Mouse (Mus musculus) megakaryocyte, embryonic 14.5 days (primary cell): ENCODE data around the gene Tceal9. TPM values are rescaled to one million over a fixed set of nuclear protein-coding genes. Genes with fewer than 3 reads are reported as not detected.

Experiments
- H3K27me3 ChIP-seq: replicated peaks from 2 replicates; pipeline ENCODE3; 2012; ENCODE audit warnings: inconsistent platforms
- H3K36me3 ChIP-seq: replicated peaks from 2 replicates; pipeline ENCODE3; 2012; ENCODE audit warnings: low read length, inconsistent platforms, mixed read lengths
- H3K4me1 ChIP-seq: 2 replicates; pipeline ENCODE4 v1.6.1; 2012; ENCODE audit warnings: inconsistent platforms
- H3K4me3 ChIP-seq: replicated peaks from 2 replicates; pipeline ENCODE3; 2012; ENCODE audit warnings: moderate library complexity, mild to moderate bottlenecking, inconsistent platforms
- H3K9me3 ChIP-seq: 2 replicates; pipeline ENCODE4 v1.6.1; 2012; ENCODE audit warnings: inconsistent platforms
- FLI1 ChIP-seq: IDR thresholded peaks from 2 replicates; pipeline ENCODE4 v1.6.1; 2012; ENCODE audit warnings: low read length, inconsistent platforms, mixed read lengths
- GATA1 ChIP-seq: IDR thresholded peaks from 3 replicates; pipeline ENCODE4 v1.6.1; 2012; ENCODE audit warnings: mixed read lengths, low read length, inconsistent platforms, borderline replicate concordance
- polyA plus RNA-seq: library from polyadenylated mRNA; stranded (reverse); fragments of >175 nt; gene quantifications from 2 replicates; pipeline ENCODE4 v1.2.3, GENCODE M21; 2012; ENCODE audit warnings: low replicate concordance; ENCODE audit not compliant: insufficient read depth

The Tceal9 gene
- polyA plus RNA-seq, 1 experiment: 79.7 TPM

DNA sequence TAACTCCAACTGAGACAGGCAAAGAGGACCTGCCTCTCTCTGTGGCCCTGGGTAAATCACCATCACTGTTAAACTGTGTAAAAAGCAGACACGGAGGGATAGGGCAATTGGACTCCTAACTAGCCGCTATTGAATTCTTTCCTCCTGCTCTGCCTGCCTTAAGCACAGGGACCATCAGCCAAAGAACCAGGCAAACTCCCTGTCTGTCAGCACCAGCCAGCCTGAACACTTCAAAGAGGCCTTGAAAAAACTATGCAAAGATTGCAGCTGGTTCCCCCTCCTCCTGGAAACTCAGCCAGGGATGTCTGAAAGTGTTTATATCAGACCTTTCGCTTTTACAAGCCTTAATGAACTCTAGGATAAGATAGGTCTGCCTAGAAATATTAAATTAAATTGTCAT is 29.7 kb downstream of the Tceal9 start:
- Histone ChIP-seq H3K4me1 (peaks cover 6% of the 10 kb centered on the region; the same call in 1 of the 2 replicates), H3K9me3 (no peaks in the 10 kb centered on the region), H3K4me3 (no peak overlapping the region), H3K36me3 (peaks cover 3% of the 10 kb centered on the region), H3K27me3 (peaks cover 17% of the 10 kb centered on the region)
- no peak for TF ChIP-seq FLI1
- no peak for TF ChIP-seq GATA1

DNA sequence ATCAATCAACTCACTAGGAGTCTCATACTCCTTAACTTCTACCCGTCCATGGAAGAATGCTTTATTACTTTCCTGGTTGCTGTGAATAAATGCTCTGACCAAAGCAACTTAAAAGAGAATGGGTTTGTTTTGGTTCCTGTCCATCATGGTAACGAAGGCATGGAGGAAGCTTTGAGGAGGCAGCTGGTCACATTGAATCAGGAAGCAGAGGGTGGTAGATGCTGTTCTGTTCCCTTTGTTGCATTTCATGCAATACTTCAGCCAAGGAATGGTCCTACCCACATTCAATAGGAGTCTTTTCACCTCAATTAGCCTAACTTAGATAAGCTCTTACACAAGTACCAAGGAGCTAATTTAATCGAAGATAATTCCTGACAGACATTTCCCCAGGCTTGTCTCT is 30.5 kb downstream of the Tceal9 start:
- TF ChIP-seq GATA1 (no peak), FLI1 (no peak)
- Histone ChIP-seq H3K4me1 (peaks cover 6% of the 10 kb centered on the region; the same call in 1 of the 2 replicates), H3K27me3 (peaks cover 19% of the 10 kb centered on the region), H3K9me3 (no peaks in the 10 kb centered on the region), H3K36me3 (peaks cover 3% of the 10 kb centered on the region), H3K4me3 (no peak overlapping the region)

DNA sequence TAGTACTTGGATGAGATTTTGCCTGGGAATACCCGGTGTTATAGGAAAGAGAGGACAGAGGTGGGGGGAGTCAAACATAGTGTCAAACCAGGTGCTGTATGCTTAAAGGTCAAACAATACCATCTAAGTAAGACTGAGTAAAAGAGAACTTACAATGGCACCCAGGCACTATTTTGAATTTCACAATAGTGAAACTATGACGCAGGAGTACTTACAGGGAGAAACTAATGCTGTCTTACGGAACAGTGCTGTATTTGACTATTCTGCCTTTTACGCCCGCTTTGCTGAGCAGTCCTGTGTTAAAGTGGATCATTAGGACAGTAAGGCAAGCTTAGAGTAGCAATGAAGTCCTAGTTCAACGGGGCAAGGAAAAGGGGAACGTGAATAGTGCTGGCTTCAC is 32.7 kb downstream of the Tceal9 start:
- TF ChIP-seq FLI1: no peak
- no peak for TF ChIP-seq GATA1
- no peaks in the 10 kb centered on the region for H3K36me3 ChIP-seq
- no peaks in the 10 kb centered on the region for H3K4me1 ChIP-seq
- H3K4me3 ChIP-seq: no peak overlapping the region
- peaks cover 16% of the 10 kb centered on the region for H3K27me3 ChIP-seq
- H3K9me3 ChIP-seq: no peaks in the 10 kb centered on the region

DNA sequence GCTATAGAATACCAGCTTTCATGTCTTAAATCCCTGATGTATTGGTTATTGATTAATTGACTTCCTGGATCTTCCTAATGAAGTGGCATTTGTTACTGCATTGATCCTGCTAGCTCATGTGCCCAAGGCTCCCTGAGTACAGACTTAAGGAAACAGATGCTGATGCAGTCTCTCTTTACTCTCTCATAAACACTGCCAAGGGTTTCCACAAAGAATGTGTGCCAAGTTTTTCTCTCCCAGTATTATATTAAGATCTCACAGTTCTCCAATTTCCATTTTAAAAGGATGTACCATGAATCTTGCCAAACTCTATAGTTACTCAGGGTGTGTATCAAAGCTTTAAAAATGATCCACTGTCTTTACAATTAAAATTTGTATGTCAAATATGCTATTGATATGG is 33.5 kb downstream of the Tceal9 start:
- H3K27me3 ChIP-seq: peaks cover 16% of the 10 kb centered on the region
- TF ChIP-seq FLI1 (no peak), GATA1 (no peak)
- no peaks in the 10 kb centered on the region for H3K4me1 ChIP-seq
- H3K4me3 ChIP-seq: no peak overlapping the region
- H3K9me3 ChIP-seq: no peaks in the 10 kb centered on the region
- H3K36me3 ChIP-seq: no peaks in the 10 kb centered on the region

DNA sequence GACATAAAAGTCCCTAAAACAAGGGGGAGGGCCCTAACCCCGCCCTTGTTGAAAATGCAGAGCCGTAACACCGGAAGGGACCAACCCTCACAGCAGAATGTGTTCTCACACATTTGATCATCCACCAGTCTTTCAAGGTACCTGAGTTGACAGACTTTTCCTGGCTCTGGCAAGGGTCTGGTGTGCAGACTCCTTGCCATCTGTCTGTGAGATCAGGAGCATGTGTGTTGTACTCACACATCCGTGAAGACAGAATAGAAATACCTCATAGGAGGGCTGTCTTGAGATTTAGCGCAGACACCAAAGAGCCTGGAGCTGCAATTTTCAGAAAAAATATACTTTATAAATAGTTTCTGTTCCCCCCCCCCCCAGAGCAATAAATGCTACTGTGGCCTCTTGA is 34.5 kb downstream of the Tceal9 start:
- peaks cover 16% of the 10 kb centered on the region for H3K27me3 ChIP-seq
- no peaks in the 10 kb centered on the region for H3K9me3 ChIP-seq
- TF ChIP-seq GATA1: no peak
- TF ChIP-seq FLI1: no peak
- H3K4me1 ChIP-seq: no peaks in the 10 kb centered on the region
- no peak overlapping the region for H3K4me3 ChIP-seq
- no peaks in the 10 kb centered on the region for H3K36me3 ChIP-seq

DNA sequence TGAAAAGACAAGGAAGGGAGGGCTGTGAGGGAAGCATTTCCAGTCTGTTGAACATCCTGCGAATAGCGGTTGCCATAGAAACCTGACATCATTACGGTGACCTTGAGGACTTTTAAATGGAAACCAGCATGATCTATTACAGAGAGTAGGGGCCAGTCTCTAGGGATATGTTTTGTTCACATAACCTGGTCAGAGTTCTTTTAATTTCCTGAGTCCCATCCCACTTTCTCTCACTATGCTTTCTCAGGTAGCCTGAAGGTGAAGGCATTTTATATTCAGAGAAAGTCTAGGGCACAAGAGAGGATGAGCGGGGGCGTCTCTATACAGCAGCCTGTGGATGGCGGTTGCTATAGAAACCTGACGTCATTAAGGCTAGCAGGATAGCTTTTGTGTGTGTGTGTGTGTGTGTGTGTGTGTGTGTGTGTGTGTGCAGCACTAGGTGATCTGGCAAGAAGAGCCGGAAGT is 46.0 kb downstream of the Tceal9 start:
- H3K4me3 ChIP-seq: no peak overlapping the region
- no peaks in the 10 kb centered on the region for H3K9me3 ChIP-seq
- H3K4me1 ChIP-seq: no peaks in the 10 kb centered on the region
- no peaks in the 10 kb centered on the region for H3K36me3 ChIP-seq
- peaks cover 3% of the 10 kb centered on the region for H3K27me3 ChIP-seq
- TF ChIP-seq GATA1 (no peak), FLI1 (no peak)

Other genes starting within 250 kb of the Tceal9 start
- 0.81 TPM in 1 of 2 replicates, not detected in the other for gene Arxes1, start 211.7 kb upstream of the Tceal9 start, polyA plus RNA-seq
- gene Bex2, start 176.8 kb upstream of the Tceal9 start, polyA plus RNA-seq: 1.1 TPM in 1 of 2 replicates, not detected in the other
- not detected in 2 replicates for gene Nxf3, start 159.8 kb upstream of the Tceal9 start, polyA plus RNA-seq
- 9.5 TPM in 1 of 2 replicates, not detected in the other for gene Bex4, start 106.1 kb upstream of the Tceal9 start, polyA plus RNA-seq
- 25.8 TPM in 1 of 2 replicates, not detected in the other for gene Tceal8, start 72.7 kb upstream of the Tceal9 start, polyA plus RNA-seq
- 0.58 and 2.3 TPM in 2 replicates for gene Tceal5, start 41.2 kb upstream of the Tceal9 start, polyA plus RNA-seq
- gene Tceal7, start 30.3 kb upstream of the Tceal9 start, polyA plus RNA-seq: not detected in 2 replicates
- 12.7 TPM in 1 of 2 replicates, not detected in the other for gene Bex1, start 29.6 kb upstream of the Tceal9 start, polyA plus RNA-seq
- 46.6 and 242 TPM in 2 replicates for gene Bex3, start 25.2 kb downstream of the Tceal9 start, polyA plus RNA-seq